Mouse (Mus musculus) limb, embryonic 14.5 days (tissue): ENCODE data around the gene C2cd4c. TPM values are rescaled to one million over a fixed set of nuclear protein-coding genes. Genes with fewer than 3 reads are reported as not detected.
A peak's percentile ranks its signal among the peaks of the same experiment; 100 is the strongest.

Experiments
- ATAC-seq: fragments of 200-750 bp; cut with Nextera tagmentation; 2 replicates; pipeline ENCODE4 v1.8.0; 2017; ENCODE audit warnings: low read depth, moderate number of reproducible peaks, moderate TSS enrichment; ENCODE audit not compliant: low FRiP score
- DNase-seq: peaks from one replicate; pipeline ENCODE4 v3.0.0-alpha.2; 2015; ENCODE audit warnings: low spot score
- H3K27ac ChIP-seq: fragments of 300-500 bp; sonication (generic); replicated peaks from 2 replicates; pipeline ENCODE4 v1.5.1; 2014; ENCODE audit warnings: low read depth, mild to moderate bottlenecking, low read length, moderate library complexity, mixed read lengths
- H3K27me3 ChIP-seq: fragments of 300-500 bp; sonication (generic); 2 replicates; pipeline ENCODE4 v1.6.1; 2014; ENCODE audit warnings: low read length, mixed read lengths; ENCODE audit not compliant: control insufficient read depth, insufficient read depth
- H3K36me3 ChIP-seq: fragments of 300-500 bp; sonication (generic); 2 replicates; pipeline ENCODE4 v1.6.1; 2014; ENCODE audit warnings: mild to moderate bottlenecking, low read length, moderate library complexity, mixed read lengths; ENCODE audit not compliant: control insufficient read depth, insufficient read depth
- H3K4me1 ChIP-seq: fragments of 300-500 bp; sonication (generic); 2 replicates; pipeline ENCODE4 v1.6.1; 2014; ENCODE audit warnings: antibody characterized with exemption, low read length, mixed read lengths; ENCODE audit not compliant: control insufficient read depth, insufficient read depth
- H3K4me2 ChIP-seq: fragments of 300-500 bp; sonication (generic); replicated peaks from 2 replicates; pipeline ENCODE4 v1.6.1; 2014; ENCODE audit warnings: low read depth, mild to moderate bottlenecking, low read length, moderate library complexity; ENCODE audit not compliant: severe bottlenecking
- H3K4me3 ChIP-seq: fragments of 300-500 bp; sonication (generic); replicated peaks from 2 replicates; pipeline ENCODE4 v1.5.1; 2014; ENCODE audit warnings: low read length
- H3K9ac ChIP-seq: fragments of 300-500 bp; sonication (generic); 2 replicates; pipeline ENCODE4 v1.6.1; 2014; ENCODE audit warnings: mild to moderate bottlenecking, low read depth, low read length, moderate library complexity; ENCODE audit not compliant: severe bottlenecking
- H3K9me3 ChIP-seq: fragments of 300-500 bp; sonication (generic); 2 replicates; pipeline ENCODE4 v1.6.1; 2016; ENCODE audit warnings: low read length; ENCODE audit not compliant: control insufficient read depth
- POLR2A ChIP-seq: fragments of 200-500 bp; IDR thresholded peaks from 2 replicates; pipeline ENCODE4 v1.8.0; 2012; ENCODE audit warnings: inconsistent platforms, mild to moderate bottlenecking, moderate library complexity, borderline replicate concordance; ENCODE audit not compliant: insufficient read depth, insufficient read length; ENCODE audit errors: extremely low read depth
- WGBS: fragments of 180-500 bp; shearing (Covaris S2); extraction: QIAGEN DNeasy Blood & Tissue Kit; methylation state at CpG from one replicate; pipeline ENCODE4 v1.1.7; 2014; 5-methylcytosine and 5-hydroxymethylcytosine counted together
- polyA plus RNA-seq, 2 experiments: library from polyadenylated mRNA; depleted of rRNA in 1 of 2; stranded (reverse) in 1 of 2; unstranded in 1 of 2; fragments of >200 nt; fragmentation: Nextera tagmentation in 1 of 2; extraction: Ambion mirVana in 1 of 2; gene quantifications; 2 replicates each; pipeline versions ENCODE4 v1.2.1 to v1.2.3; 2012 to 2014

C2cd4c gene
- polyA plus RNA-seq, 2 experiments, result 1.0 TPM; not detected in 1

- Histone ChIP-seq H3K27me3 (no peaks in the 10 kb centered on the region), H3K27ac (no peak overlapping the region), H3K4me3 (no peak overlapping the region), H3K4me2 (no peak overlapping the region), H3K4me1 (no peaks in the 10 kb centered on the region), H3K36me3 (no peaks in the 10 kb centered on the region), H3K9ac (no peak overlapping the region), H3K9me3 (no peaks in the 10 kb centered on the region)
- 32% methylated on average over 13 of the region's 13 CpGs for WGBS
- no peak for DNase-seq
- TF ChIP-seq POLR2A, result no peak
- no peak for ATAC-seq
These were observed 16.5 kb downstream of the C2cd4c start for GRCm38 (mm10) chr10:79597051-79597935.

- no peak for DNase-seq
- Histone ChIP-seq H3K27me3 (no peaks in the 10 kb centered on the region), H3K4me1 (no peaks in the 10 kb centered on the region), H3K9ac (no peak overlapping the region), H3K4me3 (no peak overlapping the region), H3K4me2 (no peak overlapping the region), H3K36me3 (no peaks in the 10 kb centered on the region), H3K27ac (no peak overlapping the region), H3K9me3 (no peaks in the 10 kb centered on the region)
- WGBS, result 57% methylated on average over 8 of the region's 8 CpGs
- no peak for ATAC-seq
- TF ChIP-seq POLR2A, result no peak
These were observed 18.3 kb downstream of the C2cd4c start for GRCm38 (mm10) chr10:79595590-79595929.

GRCm38 (mm10) chr10:79594872-79595589 lies 18.8 kb downstream of the C2cd4c start:
- Histone ChIP-seq H3K9ac (no peak overlapping the region), H3K36me3 (no peaks in the 10 kb centered on the region), H3K27me3 (no peaks in the 10 kb centered on the region), H3K4me3 (no peak overlapping the region), H3K27ac (no peak overlapping the region), H3K9me3 (no peaks in the 10 kb centered on the region), H3K4me2 (no peak overlapping the region), H3K4me1 (no peaks in the 10 kb centered on the region)
- ATAC-seq (peak; percentile 86), DNase-seq (peak; percentile 82)
- TF ChIP-seq POLR2A, result 0 out of 2 replicates have a peak, but pooled peaks have one; percentile 17
- WGBS, result 15% methylated on average over 17 of the region's 17 CpGs

GRCm38 (mm10) chr10:79594111-79594510 lies 19.7 kb downstream of the C2cd4c start:
- Histone ChIP-seq H3K4me3 (no peak overlapping the region), H3K9ac (no peak overlapping the region), H3K4me2 (no peak overlapping the region), H3K9me3 (no peaks in the 10 kb centered on the region), H3K27ac (no peak overlapping the region), H3K4me1 (no peaks in the 10 kb centered on the region), H3K27me3 (no peaks in the 10 kb centered on the region), H3K36me3 (no peaks in the 10 kb centered on the region)
- no peak for TF ChIP-seq POLR2A
- DNase-seq (no peak), ATAC-seq (no peak)
- 49% methylated on average over 6 of the region's 6 CpGs for WGBS

- ATAC-seq, result no peak
These were observed 23.1 kb downstream of the C2cd4c start for GRCm38 (mm10) chr10:79590702-79591101.

More at GRCm38 (mm10) chr10:79590702-79591101, 23.1 kb downstream of the C2cd4c start:
- TF ChIP-seq POLR2A, result no peak
- Histone ChIP-seq H3K9me3 (no peaks in the 10 kb centered on the region), H3K4me3 (no peak overlapping the region), H3K4me2 (no peak overlapping the region), H3K27me3 (no peaks in the 10 kb centered on the region), H3K36me3 (no peaks in the 10 kb centered on the region), H3K27ac (no peak overlapping the region), H3K9ac (no peak overlapping the region), H3K4me1 (no peaks in the 10 kb centered on the region)
- WGBS, result 84% methylated on average over 1 of the region's 1 CpGs
- DNase-seq, result no peak
